Mouse (Mus musculus) forebrain, embryonic 14.5 days (tissue): Measurements from ENCODE around the gene Dlx3. TPM values are rescaled to one million over a fixed set of nuclear protein-coding genes. Genes with fewer than 3 reads are reported as not detected.

Experiments
- ATAC-seq: fragments of 200-750 bp; cut with Nextera tagmentation; 2 replicates; pipeline ENCODE4 v1.8.0; 2017; ENCODE audit warnings: mild to moderate bottlenecking, moderate library complexity
- DNase-seq: peaks from one replicate; pipeline ENCODE4 v3.0.0-alpha.2; 2015; ENCODE audit warnings: low spot score
- H3K27ac ChIP-seq: fragments of 300-500 bp; sonication (generic); 2 replicates; pipeline ENCODE4 v1.5.1; 2014; ENCODE audit warnings: low read depth, mild to moderate bottlenecking, control low read depth, low read length, moderate library complexity
- H3K27me3 ChIP-seq: fragments of 300-500 bp; sonication (generic); replicated peaks from 2 replicates; pipeline ENCODE4 v1.6.1; 2014; ENCODE audit warnings: low read length, control low read depth, mixed read lengths; ENCODE audit not compliant: control insufficient read depth, insufficient read depth
- H3K36me3 ChIP-seq: fragments of 300-500 bp; sonication (generic); 2 replicates; pipeline ENCODE4 v1.6.1; 2014; ENCODE audit warnings: low read length, control low read depth; ENCODE audit not compliant: control insufficient read depth, insufficient read depth
- H3K4me1 ChIP-seq: fragments of 300-500 bp; sonication (generic); 2 replicates; pipeline ENCODE4 v1.6.1; 2014; ENCODE audit warnings: antibody characterized with exemption, low read length, control low read depth; ENCODE audit not compliant: control insufficient read depth, insufficient read depth
- H3K4me2 ChIP-seq: fragments of 300-500 bp; sonication (generic); 2 replicates; pipeline ENCODE4 v1.6.1; 2014; ENCODE audit warnings: mild to moderate bottlenecking, control low read depth, low read length
- H3K4me3 ChIP-seq: fragments of 300-500 bp; sonication (generic); 2 replicates; pipeline ENCODE4 v1.5.1; 2014; ENCODE audit warnings: low read depth, low read length, control low read depth
- H3K9ac ChIP-seq: fragments of 300-500 bp; sonication (generic); 2 replicates; pipeline ENCODE4 v1.6.1; 2014; ENCODE audit warnings: mild to moderate bottlenecking, low read length, control low read depth, moderate library complexity
- H3K9me3 ChIP-seq: fragments of 300-500 bp; sonication (generic); replicated peaks from 2 replicates; pipeline ENCODE4 v1.6.1; 2016; ENCODE audit warnings: low read length, control low read depth, mixed read lengths; ENCODE audit not compliant: control insufficient read depth
- WGBS: fragments of 180-500 bp; shearing (Covaris S2); extraction: QIAGEN DNeasy Blood & Tissue Kit; methylation state at CpG from one replicate; pipeline ENCODE4 v1.1.7; 2014; 5-methylcytosine and 5-hydroxymethylcytosine counted together
- polyA plus RNA-seq: library from polyadenylated mRNA; unstranded; fragments of >200 nt; fragmentation: Nextera tagmentation; extraction: Ambion mirVana; gene quantifications from 2 replicates; pipeline ENCODE4 v1.2.1, GENCODE M21; 2014

Dlx3 gene
- not detected in 2 replicates for polyA plus RNA-seq

DNA sequence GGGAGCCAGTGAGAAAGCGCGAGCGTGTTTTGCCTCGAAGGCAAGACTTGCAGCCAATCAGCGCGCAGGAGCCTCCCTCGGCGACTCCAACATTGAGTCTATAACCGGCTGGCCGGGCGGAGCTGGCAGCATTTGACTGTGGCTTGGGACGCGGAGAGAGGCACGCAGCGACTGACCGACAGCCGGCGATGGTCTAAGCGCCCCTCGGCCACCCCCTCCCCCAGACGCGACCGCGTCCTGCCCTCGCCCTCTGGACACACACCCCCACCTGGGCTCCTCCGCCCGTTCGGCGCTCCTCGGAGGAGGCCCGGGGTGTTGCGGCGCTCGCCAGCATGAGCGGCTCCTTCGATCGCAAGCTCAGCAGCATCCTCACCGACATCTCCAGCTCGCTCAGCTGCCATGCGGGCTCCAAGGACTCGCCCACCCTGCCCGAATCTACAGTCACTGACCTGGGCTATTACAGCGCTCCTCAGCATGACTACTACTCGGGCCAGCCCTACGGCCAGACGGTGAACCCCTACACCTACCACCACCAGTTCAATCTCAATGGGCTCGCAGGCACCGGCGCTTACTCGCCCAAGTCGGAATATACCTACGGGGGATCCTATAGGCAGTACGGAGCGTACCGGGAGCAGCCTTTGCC is at the start of gene Dlx3:
Dlx3 (plus strand) TSS at position 130 of the 643 bp plus-strand sequence.
- under 1% methylated on average over 55 of the region's 55 CpGs for WGBS
- Histone ChIP-seq H3K27ac (no peak within 1 kb of the TSS), H3K27me3 (peaks cover 72% of the 10 kb centered on the region), H3K4me1 (no peaks in the 10 kb centered on the region; the same call in 1 of the 2 replicates), H3K36me3 (no peaks in the 10 kb centered on the region), H3K9me3 (no peaks in the 10 kb centered on the region), H3K4me3 (peak within 1 kb of the TSS; percentile 30), H3K4me2 (peak within 1 kb of the TSS; percentile 62), H3K9ac (peak within 1 kb of the TSS; percentile 2; the same call in 1 of the 2 replicates)
- DNase-seq = peak; percentile 71
- peak; percentile 48; the same call in 1 of the 2 replicates for ATAC-seq

DNA sequence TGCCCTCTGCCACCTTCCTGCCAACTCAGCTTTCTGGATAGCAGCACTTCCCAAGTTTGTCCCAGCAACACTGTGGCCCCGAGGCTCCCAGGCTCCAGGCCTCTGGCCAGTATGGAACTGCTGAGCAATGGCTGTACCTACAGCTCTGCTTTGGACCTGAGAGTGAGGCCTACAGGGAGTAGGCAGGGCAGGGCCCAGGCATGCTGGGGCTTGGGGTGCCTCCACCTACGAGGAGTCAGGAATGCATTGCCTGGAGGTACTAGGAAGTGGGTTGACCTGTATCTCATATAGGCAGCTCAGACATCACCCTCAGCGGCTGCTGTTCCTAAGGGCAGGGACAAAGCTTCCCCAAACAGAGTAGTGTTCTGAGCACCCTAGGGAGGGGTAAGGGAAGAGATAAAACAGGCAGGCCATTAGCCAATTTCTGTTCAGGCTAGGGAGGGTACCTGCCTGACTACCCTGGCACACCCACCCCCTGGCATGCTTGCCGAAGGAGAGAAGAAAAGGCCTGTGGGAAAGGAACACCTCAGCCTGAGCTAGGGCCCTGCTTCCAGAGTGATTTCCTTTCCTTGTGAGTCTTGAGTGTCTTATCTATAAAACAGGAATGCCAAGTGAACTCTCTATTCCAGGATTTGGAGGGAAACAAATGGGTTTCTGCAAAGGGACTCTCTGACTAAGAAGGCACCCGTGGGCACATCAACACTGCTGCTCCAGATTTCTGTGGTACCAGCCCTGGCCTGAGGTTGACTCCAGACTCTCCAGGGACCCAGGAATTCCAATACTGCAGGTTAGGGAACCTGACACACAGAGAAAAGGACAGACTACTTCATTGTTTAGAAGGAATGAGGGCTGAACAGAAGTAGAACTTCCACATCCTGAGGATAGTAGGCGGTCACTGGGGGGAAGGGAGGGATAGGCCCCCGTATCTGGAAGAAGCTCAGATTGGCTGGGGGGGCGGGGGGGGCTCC is 49.5 kb upstream of the Dlx3 start:
- ATAC-seq (no peak), DNase-seq (no peak)
- H3K4me3 ChIP-seq = no peak overlapping the region
- H3K27ac ChIP-seq = no peak overlapping the region
- H3K4me1 ChIP-seq = 0 out of 2 replicates have a peak, but pooled peaks cover under 1% of the 10 kb centered on the region
- no peak overlapping the region for H3K9ac ChIP-seq
- H3K9me3 ChIP-seq = no peaks in the 10 kb centered on the region
- no peak overlapping the region for H3K4me2 ChIP-seq
- H3K27me3 ChIP-seq = 0 out of 2 replicates have a peak, but pooled peaks cover 3% of the 10 kb centered on the region
- no peaks in the 10 kb centered on the region for H3K36me3 ChIP-seq
- 72% methylated on average over 8 of the region's 8 CpGs for WGBS

DNA sequence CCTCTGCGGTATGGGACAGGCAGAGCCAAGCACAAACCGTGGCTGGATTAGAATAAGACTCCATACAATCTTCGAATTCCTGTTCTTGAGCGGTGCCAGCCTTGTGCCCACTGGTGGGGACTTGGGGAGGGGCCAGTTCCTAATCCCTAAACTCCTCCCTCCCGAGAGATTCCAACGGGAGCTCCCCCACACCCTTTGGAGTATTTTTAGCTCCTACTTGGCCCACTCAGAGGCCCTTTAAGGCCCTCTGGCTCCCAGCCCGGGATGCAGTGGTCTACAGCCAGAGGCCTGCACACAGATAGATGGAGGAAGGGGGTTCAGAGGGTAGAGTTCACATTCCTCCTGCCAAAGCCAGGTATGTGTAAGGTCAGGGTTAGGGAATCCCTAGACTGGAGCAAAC is 48.7 kb upstream of the Dlx3 start:
- Histone ChIP-seq H3K9me3 (no peaks in the 10 kb centered on the region), H3K9ac (no peak overlapping the region), H3K27me3 (peaks cover 3% of the 10 kb centered on the region; the same call in 1 of the 2 replicates), H3K4me1 (0 out of 2 replicates have a peak, but pooled peaks cover 3% of the 10 kb centered on the region), H3K4me3 (no peak overlapping the region), H3K36me3 (no peaks in the 10 kb centered on the region), H3K4me2 (no peak overlapping the region), H3K27ac (no peak overlapping the region)
- DNase-seq (peak; percentile 34), ATAC-seq (no peak)
- 33% methylated on average over 7 of the region's 7 CpGs for WGBS

DNA sequence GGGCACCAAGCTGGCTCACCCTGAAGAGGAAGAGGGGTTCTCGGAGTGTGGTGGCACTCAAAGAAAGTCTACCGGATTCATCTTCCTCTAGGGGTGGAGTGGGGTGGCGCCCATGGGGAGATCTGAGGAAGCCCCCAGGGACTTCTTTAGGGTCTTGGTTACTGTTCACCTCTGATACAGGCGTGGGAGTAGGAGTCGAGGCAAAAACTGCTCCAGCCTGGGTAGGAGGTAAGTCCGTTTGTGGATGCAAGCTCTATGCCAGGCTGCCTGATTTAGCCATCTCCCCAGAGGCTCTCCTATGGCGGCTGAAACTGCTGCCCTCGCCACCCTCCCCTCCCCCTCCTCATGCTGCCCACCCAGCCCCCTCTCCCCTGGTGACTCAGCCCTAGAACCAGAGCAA is 47.8 kb upstream of the Dlx3 start:
- Histone ChIP-seq H3K27ac (no peak overlapping the region), H3K4me3 (no peak overlapping the region), H3K4me1 (0 out of 2 replicates have a peak, but pooled peaks cover 3% of the 10 kb centered on the region), H3K9ac (no peak overlapping the region), H3K36me3 (no peaks in the 10 kb centered on the region), H3K27me3 (peaks cover 6% of the 10 kb centered on the region; the same call in 1 of the 2 replicates), H3K9me3 (no peaks in the 10 kb centered on the region), H3K4me2 (no peak overlapping the region)
- DNase-seq = no peak
- no peak for ATAC-seq
- 74% methylated on average over 8 of the region's 8 CpGs for WGBS

DNA sequence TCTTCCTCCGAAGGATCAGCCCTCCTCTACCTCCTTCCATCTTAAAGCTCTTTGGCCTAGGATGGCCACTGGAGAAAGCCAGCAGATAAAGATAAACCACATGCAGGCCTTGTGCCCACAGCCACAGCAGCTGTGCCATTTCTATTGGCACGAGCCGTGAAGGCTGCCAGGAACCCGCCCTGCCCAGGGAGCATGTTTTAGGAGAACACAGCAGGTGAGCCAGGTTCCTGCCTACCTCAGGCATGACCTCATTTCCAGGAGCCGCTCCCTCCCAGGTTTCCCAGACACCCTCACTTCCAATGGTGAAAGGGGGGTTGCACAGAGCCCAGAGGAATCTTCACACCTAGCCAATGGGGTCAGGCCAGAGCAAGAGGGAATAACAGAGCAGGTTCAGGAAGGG is 47.1 kb upstream of the Dlx3 start:
- WGBS = 64% methylated on average over 5 of the region's 5 CpGs
- no peak overlapping the region for H3K4me2 ChIP-seq
- no peaks in the 10 kb centered on the region for H3K36me3 ChIP-seq
- 0 out of 2 replicates have a peak, but pooled peaks cover 3% of the 10 kb centered on the region for H3K4me1 ChIP-seq
- ATAC-seq (no peak), DNase-seq (no peak)
- peaks cover 11% of the 10 kb centered on the region; the same call in 1 of the 2 replicates for H3K27me3 ChIP-seq
- H3K27ac ChIP-seq = no peak overlapping the region
- H3K9me3 ChIP-seq = no peaks in the 10 kb centered on the region
- no peak overlapping the region for H3K4me3 ChIP-seq
- no peak overlapping the region for H3K9ac ChIP-seq

DNA sequence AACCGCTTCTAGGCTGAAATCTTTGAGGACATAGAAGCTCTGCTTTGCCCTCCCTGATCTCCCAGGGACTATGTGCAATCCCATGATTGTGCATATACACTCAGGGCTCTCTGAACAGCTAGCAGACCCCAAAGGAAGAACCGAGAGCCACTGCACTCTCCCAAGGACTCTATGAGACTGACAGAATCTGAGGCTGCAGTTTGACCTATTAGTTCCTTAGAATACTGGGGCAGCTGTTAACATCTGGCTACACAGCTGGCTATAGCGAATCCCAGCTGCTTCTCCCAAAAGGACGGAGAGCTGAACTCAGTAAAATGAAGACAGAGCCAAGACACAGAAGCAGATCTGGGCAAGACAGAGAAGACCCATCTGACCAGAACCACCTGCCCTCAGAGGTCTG is 46.1 kb upstream of the Dlx3 start:
- Histone ChIP-seq H3K36me3 (no peaks in the 10 kb centered on the region), H3K27me3 (peaks cover 13% of the 10 kb centered on the region; the same call in 1 of the 2 replicates), H3K9me3 (no peaks in the 10 kb centered on the region), H3K4me1 (0 out of 2 replicates have a peak, but pooled peaks cover 3% of the 10 kb centered on the region), H3K4me3 (no peak overlapping the region), H3K4me2 (no peak overlapping the region), H3K27ac (no peak overlapping the region), H3K9ac (no peak overlapping the region)
- DNase-seq (no peak), ATAC-seq (no peak)
- 81% methylated on average over 4 of the region's 4 CpGs for WGBS

DNA sequence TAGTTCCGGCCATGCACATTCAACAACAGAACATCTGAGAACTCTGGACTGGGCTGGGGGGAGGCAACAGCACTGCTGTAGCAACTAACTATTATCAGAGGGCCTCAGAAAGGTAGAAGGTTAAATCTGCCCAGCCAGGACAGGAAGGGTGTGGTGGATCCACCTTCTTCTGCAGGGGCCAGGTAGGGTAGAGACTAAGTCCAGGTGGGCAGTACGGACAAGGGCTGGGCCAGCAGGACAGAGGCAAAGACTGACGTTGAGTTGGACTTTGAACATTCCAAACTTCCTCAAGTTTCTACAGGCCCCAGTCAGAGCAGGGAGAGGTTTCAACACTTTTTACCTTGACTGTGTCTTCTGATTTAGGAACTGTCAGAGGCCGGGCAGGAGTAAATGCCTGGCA is 45.2 kb upstream of the Dlx3 start:
- H3K9ac ChIP-seq = no peak overlapping the region
- peak overlapping the region; percentile 89; the same call in 1 of the 2 replicates for H3K4me2 ChIP-seq
- DNase-seq (no peak), ATAC-seq (no peak)
- no peak overlapping the region for H3K4me3 ChIP-seq
- peaks cover 13% of the 10 kb centered on the region; the same call in 1 of the 2 replicates for H3K27me3 ChIP-seq
- H3K9me3 ChIP-seq = no peaks in the 10 kb centered on the region
- no peak overlapping the region for H3K27ac ChIP-seq
- H3K4me1 ChIP-seq = 0 out of 2 replicates have a peak, but pooled peaks cover 3% of the 10 kb centered on the region
- 80% methylated on average over 4 of the region's 4 CpGs for whole genome bisulfite sequencing
- H3K36me3 ChIP-seq = no peaks in the 10 kb centered on the region

DNA sequence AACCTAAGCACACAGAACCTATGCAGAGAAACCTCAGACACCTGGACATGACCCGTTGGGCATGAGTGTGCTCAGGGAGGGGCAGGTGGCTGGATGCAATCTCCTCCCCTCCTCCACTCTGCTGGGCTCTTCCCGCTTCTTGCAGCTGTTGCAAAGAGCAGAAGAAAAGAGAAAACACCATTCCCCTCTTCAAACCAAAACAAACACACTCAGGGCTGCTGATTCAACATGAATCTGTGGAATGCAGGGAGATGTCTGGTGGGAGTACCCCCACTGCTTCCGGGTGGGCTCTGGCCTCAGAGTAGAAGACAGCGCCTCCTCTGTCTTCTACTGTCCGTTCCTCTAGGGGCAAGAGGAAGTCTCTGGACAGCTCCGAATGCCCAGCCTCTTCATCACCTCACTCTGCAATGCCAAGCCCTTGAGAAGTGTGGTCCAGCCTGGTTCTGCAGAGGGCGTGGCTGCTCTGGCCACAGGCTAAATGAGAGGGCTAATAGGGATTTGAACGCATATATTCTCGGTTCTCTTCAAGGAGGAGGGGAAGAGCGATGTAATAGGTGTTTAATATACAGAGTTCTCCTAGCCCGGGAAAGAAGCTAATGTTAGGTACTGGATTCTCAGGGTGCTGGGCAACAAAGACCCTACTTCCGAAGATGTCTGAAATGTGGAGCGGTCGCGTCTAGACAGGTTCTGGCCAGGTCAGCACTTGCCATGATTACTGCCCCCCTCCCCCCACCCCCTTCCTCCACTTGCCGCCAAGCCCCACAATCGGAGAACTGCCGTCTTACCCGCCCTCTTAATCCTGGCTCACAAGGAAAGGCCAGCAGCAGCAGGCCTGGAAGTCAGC is 44.5 kb upstream of the Dlx3 start:
- H3K9me3 ChIP-seq = no peaks in the 10 kb centered on the region
- WGBS = 6% methylated on average over 18 of the region's 19 CpGs
- peak; percentile 10 for DNase-seq
- no peak for ATAC-seq
- peaks cover 13% of the 10 kb centered on the region; the same call in 1 of the 2 replicates for H3K27me3 ChIP-seq
- H3K4me1 ChIP-seq = 0 out of 2 replicates have a peak, but pooled peaks cover 3% of the 10 kb centered on the region
- peak overlapping the region; percentile 56 for H3K4me3 ChIP-seq
- no peaks in the 10 kb centered on the region for H3K36me3 ChIP-seq
- H3K4me2 ChIP-seq = peak overlapping the region; percentile 89
- no peak overlapping the region for H3K27ac ChIP-seq
- peak overlapping the region; percentile 68; the same call in 1 of the 2 replicates for H3K9ac ChIP-seq
